Mouse (Mus musculus) intestine, postnatal 0 days (tissue): ENCODE data around the gene Erg. TPM values are rescaled to one million over a fixed set of nuclear protein-coding genes. Genes with fewer than 3 reads are reported as not detected.
A peak's percentile ranks its signal among the peaks of the same experiment; 100 is the strongest.

ENCODE experiments used
- ATAC-seq: fragments of 200-750 bp; cut with Nextera tagmentation; 2 replicates; pipeline ENCODE4 v1.8.0; 2017; ENCODE audit warnings: mild to moderate bottlenecking, moderate TSS enrichment, moderate library complexity
- H3K27ac ChIP-seq: fragments of 300-500 bp; sonication (generic); 2 replicates; pipeline ENCODE4 v1.5.1; 2014; ENCODE audit warnings: mild to moderate bottlenecking, low read depth, low read length, moderate library complexity
- H3K27me3 ChIP-seq: fragments of 300-500 bp; sonication (generic); replicated peaks from 2 replicates; pipeline ENCODE4 v1.6.1; 2014; ENCODE audit warnings: low read length, mixed read lengths; ENCODE audit not compliant: control insufficient read depth, insufficient read depth
- H3K36me3 ChIP-seq: fragments of 300-500 bp; sonication (generic); 2 replicates; pipeline ENCODE4 v1.6.1; 2014; ENCODE audit warnings: mild to moderate bottlenecking, moderate library complexity; ENCODE audit not compliant: control insufficient read depth, insufficient read depth
- H3K4me1 ChIP-seq: fragments of 300-500 bp; sonication (generic); replicated peaks from 2 replicates; pipeline ENCODE4 v1.6.1; 2014; ENCODE audit warnings: antibody characterized with exemption, low read length, mixed read lengths; ENCODE audit not compliant: control insufficient read depth, insufficient read depth
- H3K4me2 ChIP-seq: fragments of 300-500 bp; sonication (generic); replicated peaks from 2 replicates; pipeline ENCODE4 v1.6.1; 2014; ENCODE audit warnings: low read depth, mild to moderate bottlenecking, moderate library complexity
- H3K4me3 ChIP-seq: fragments of 300-500 bp; sonication (generic); 2 replicates; pipeline ENCODE4 v1.5.1; 2014; ENCODE audit warnings: low read depth, low read length
- H3K9ac ChIP-seq: fragments of 300-500 bp; sonication (generic); 2 replicates; pipeline ENCODE4 v1.6.1; 2014; ENCODE audit warnings: mild to moderate bottlenecking, low read depth, low read length
- H3K9me3 ChIP-seq: fragments of 300-500 bp; sonication (generic); 2 replicates; pipeline ENCODE4 v1.6.1; 2016; ENCODE audit warnings: mixed run types; ENCODE audit not compliant: control insufficient read depth
- CTCF ChIP-seq: sonication (generic); IDR thresholded peaks from 2 replicates; pipeline ENCODE4 v1.5.1; 2016; ENCODE audit warnings: low read depth, mild to moderate bottlenecking, control low read depth, antibody characterized with exemption, moderate library complexity
- WGBS: fragments of 180-500 bp; shearing (Covaris S2); extraction: QIAGEN DNeasy Blood & Tissue Kit; methylation state at CpG from one replicate; pipeline ENCODE4 v1.1.7; 2014; 5-methylcytosine and 5-hydroxymethylcytosine counted together
- polyA plus RNA-seq: library from polyadenylated mRNA; unstranded; fragments of >200 nt; fragmentation: Nextera tagmentation; extraction: Ambion mirVana; gene quantifications from 2 replicates; pipeline ENCODE4 v1.2.1, GENCODE M21; 2015

Erg gene
- 2.0 and 2.4 TPM in 2 replicates for polyA plus RNA-seq

DNA sequence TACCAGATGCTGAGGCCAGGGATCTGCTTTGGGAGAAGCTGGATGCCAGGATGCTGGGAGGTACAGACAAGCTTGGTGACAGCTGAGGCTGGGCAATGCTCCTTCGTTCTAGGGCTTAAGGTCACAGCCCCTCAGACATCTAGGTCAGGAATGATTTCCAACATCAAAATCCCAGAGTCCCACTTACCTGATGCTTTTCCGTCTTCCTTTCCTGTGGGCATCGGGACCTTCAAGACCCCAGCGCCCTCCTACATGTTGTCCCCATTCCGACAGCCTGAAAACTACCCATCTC lies at the start of gene Erg:
Erg (minus strand) TSS at position 283 of the 292 bp plus-strand sequence.
- Histone ChIP-seq H3K27me3 (peaks cover 37% of the 10 kb centered on the region), H3K9me3 (no peaks in the 10 kb centered on the region), H3K36me3 (no peaks in the 10 kb centered on the region), H3K27ac (no peak within 1 kb of the TSS), H3K4me1 (0 out of 2 replicates have a peak, but pooled peaks cover 5% of the 10 kb centered on the region), H3K4me3 (peak within 1 kb of the TSS; percentile 39), H3K9ac (0 out of 2 replicates have a peak within 1 kb of the TSS, but pooled peaks have one; percentile 7), H3K4me2 (peak within 1 kb of the TSS; percentile 67)
- no peak for TF ChIP-seq CTCF
- ATAC-seq, result no peak
- 13% methylated on average over 5 of the region's 5 CpGs for WGBS

DNA sequence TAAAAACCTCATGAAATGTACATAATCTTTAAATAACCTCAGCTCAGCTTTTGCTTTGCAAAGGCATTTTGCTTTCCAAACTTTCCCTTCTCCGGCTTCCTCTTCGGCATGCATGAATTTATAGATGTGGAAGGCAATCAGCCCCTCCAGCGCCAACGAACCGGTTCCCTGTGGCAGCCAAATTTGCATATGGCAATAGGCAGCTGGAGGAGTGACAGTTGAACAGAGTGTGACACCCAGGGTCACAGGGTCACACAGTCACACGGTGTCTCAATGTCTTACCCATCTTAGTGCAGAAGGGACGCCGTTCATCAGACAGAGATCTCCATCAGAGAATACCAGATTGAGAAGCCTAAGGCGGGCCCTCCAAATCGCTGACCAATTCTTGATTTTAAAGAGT lies 45.4 kb upstream of the Erg start:
- H3K36me3 ChIP-seq, result no peaks in the 10 kb centered on the region
- H3K27me3 ChIP-seq, result no peaks in the 10 kb centered on the region
- H3K9ac ChIP-seq, result no peak overlapping the region
- no peak overlapping the region for H3K4me3 ChIP-seq
- TF ChIP-seq CTCF, result no peak
- no peak for ATAC-seq
- no peak overlapping the region for H3K4me2 ChIP-seq
- no peaks in the 10 kb centered on the region for H3K9me3 ChIP-seq
- no peak overlapping the region for H3K27ac ChIP-seq
- 81% methylated on average over 10 of the region's 10 CpGs for WGBS
- no peaks in the 10 kb centered on the region for H3K4me1 ChIP-seq

DNA sequence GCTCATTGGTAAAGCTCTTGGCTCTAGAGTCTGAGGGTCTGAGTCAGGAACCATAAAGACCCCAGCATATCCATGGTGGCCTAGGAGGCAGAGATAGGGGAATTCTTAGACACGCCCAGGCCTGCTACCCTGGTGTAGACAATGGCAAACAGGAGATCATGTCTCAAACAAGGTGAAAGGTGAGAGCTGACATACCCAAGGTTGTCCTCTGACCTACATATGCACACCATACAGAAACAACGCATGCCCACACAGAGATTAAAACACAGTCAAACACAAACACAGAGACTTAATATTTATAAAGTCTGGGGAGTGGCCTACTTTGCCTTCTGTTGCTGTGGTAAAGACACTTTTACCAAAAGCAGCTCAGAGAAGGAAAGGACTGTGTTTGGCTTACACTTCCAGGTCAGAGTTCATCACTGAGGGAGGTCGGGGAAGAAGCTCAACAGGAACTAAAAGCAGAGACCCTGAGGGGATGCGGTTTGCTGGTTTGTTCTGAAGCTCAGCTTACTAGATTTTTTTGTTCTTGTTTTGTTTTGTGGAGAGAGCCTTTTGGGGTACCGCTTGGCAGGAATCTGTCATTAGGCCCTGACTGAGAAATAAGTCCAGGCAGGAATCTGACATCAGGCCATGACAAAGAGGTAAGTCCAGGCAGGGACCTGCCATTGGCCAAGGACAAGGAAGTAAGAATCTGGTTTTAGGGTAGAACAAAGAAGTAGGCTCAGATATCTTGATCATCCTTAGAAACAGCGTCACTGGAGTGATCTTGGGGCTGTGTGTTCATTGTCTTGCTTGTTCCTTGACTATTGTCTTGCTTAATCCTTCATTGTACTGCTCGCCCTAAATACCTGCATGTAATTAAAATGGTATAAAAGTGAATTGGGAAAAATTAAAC lies 37.7 kb upstream of the Erg start:
- WGBS, result 75% methylated on average over 7 of the region's 7 CpGs
- ATAC-seq, result no peak

DNA sequence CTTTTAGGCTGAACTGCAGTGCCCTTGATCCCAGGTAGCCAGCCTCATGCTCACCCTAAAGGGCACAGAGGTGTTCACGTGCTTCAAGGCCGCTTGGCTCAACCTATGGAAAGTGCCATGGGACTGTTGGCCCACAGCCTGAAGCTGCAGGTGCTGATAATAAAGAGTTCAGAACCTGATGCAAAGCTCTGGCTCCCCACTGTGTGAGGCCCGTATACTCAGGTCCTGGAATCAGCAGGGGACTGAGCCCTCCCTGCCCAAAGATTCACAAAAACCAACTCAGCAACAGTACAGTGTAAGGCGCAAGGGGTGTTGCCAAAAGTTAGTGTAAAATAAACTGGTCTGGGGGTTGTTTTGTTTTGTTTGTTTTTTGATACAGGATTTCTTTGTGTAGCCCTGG lies 36.7 kb upstream of the Erg start:
- Histone ChIP-seq H3K4me1 (no peaks in the 10 kb centered on the region), H3K9me3 (no peaks in the 10 kb centered on the region), H3K36me3 (no peaks in the 10 kb centered on the region), H3K27ac (no peak overlapping the region), H3K27me3 (no peaks in the 10 kb centered on the region), H3K4me3 (no peak overlapping the region), H3K9ac (no peak overlapping the region), H3K4me2 (no peak overlapping the region)
- ATAC-seq, result no peak
- WGBS, result 88% methylated on average over 4 of the region's 4 CpGs
- TF ChIP-seq CTCF, result no peak

More for the DNA sequence above, 37.7 kb upstream of the Erg start:
- Histone ChIP-seq H3K9me3 (no peaks in the 10 kb centered on the region), H3K4me3 (no peak overlapping the region), H3K4me1 (no peaks in the 10 kb centered on the region), H3K4me2 (no peak overlapping the region), H3K27ac (no peak overlapping the region), H3K36me3 (no peaks in the 10 kb centered on the region), H3K27me3 (no peaks in the 10 kb centered on the region), H3K9ac (no peak overlapping the region)
- no peak for TF ChIP-seq CTCF

DNA sequence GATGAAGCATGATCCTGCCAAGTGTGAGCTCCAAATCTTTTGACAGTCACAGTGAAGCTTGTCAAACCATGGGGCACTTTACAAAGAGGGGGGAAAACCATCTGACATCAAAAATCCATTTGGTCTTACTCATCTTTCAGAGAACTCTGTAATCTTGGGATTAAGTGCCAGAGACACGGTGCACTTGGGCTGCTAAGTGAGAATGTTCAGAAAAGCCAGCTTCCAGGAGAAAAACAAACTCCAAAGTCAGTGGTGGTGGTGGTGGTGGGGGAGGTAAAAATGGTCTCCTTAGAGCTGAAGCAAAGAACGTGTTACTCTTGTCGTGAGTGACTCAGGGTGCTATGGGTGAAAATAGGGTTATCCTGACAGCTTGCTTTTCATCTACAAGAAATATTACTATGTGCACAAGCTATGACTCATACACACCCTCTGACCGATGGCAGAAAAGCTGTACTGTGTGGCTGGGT lies 33.5 kb upstream of the Erg start:
- H3K9me3 ChIP-seq, result no peaks in the 10 kb centered on the region
- no peak overlapping the region for H3K9ac ChIP-seq
- H3K4me1 ChIP-seq, result no peaks in the 10 kb centered on the region
- H3K27ac ChIP-seq, result no peak overlapping the region
- no peak overlapping the region for H3K4me2 ChIP-seq
- no peak overlapping the region for H3K4me3 ChIP-seq
- H3K36me3 ChIP-seq, result no peaks in the 10 kb centered on the region
- no peak for ATAC-seq
- 50% methylated on average over 4 of the region's 4 CpGs for WGBS
- TF ChIP-seq CTCF, result no peak
- H3K27me3 ChIP-seq, result no peaks in the 10 kb centered on the region

DNA sequence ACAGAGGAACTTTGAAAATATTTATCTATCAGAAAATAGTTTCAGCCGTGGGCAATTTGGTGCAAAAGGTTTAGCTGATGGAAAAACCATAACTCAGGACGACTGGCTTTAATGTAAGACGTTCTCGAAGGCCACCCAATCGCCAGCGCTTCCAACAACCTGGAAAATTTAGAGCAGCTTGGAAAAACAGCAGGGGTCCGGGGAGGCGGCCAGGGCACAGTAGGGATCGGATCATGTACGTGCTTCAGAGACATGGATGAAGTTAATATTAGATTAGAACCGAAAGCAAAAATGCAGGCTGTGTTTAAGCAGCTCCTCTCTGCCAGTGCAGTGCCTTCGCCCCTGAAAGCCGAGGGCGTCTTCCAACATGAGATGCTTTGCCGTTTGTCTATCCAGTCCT lies 31.8 kb upstream of the Erg start:
- ATAC-seq, result no peak
- Histone ChIP-seq H3K36me3 (no peaks in the 10 kb centered on the region), H3K4me3 (no peak overlapping the region), H3K9ac (no peak overlapping the region), H3K27me3 (no peaks in the 10 kb centered on the region), H3K9me3 (no peaks in the 10 kb centered on the region), H3K4me2 (no peak overlapping the region; the same call in 1 of the 2 replicates), H3K27ac (no peak overlapping the region), H3K4me1 (no peaks in the 10 kb centered on the region)
- no peak for TF ChIP-seq CTCF
- WGBS, result 52% methylated on average over 15 of the region's 15 CpGs
